Mouse (Mus musculus): ENCODE measurements around the gene Abcb9.

DNA sequence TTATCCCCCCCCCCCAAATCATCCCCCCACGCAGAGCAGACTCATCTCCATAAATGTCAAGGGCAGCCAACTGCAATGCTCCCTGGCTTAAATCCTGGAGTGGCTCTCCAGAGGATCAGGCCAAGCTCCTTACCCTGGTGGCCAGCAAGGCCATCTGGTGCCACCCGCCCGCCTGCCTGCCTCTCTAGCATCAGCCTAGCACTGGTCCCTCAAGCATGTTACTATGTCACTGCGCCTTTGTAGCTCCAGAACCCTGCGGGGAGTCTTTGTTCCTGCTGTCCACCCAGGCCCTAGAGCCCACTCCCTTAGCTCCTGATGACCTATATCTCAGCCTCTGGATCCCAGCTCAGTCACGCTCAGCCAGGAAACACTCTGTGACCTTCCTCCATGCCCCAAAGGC lies 70.9 kb downstream of the Abcb9 start:
- TF ChIP-seq POLR2A (IDR thresholded peaks at IDR 0.05; ENCODE audit: low read depth, low read length) (no peak), CTCF (IDR thresholded peaks at IDR 0.05; ENCODE audit: extremely low read depth, insufficient read depth, insufficient read length, insufficient replicate concordance) (no peak)
